Mouse (Mus musculus): ENCODE measurements around the gene Ripor2.

The Ripor2 gene

GRCm38 (mm10) chr13:24620439-24620838 lies 38.5 kb downstream of the Ripor2 start:
- DNase-seq: no peak

GRCm38 (mm10) chr13:24623631-24624030 lies 41.6 kb downstream of the Ripor2 start:
- no peak for DNase-seq

- DNase-seq: no peak
Observed at GRCm38 (mm10) chr13:24625071-24625470, 43.1 kb downstream of the Ripor2 start.

- DNase-seq: no peak
Observed at GRCm38 (mm10) chr13:24626698-24627436, 44.9 kb downstream of the Ripor2 start.

GRCm38 (mm10) chr13:24628192-24628591 lies 46.2 kb downstream of the Ripor2 start:
- DNase-seq: no peak

- DNase-seq: no peak
Observed at GRCm38 (mm10) chr13:24629073-24629621, 47.2 kb downstream of the Ripor2 start.

GRCm38 (mm10) chr13:24630364-24630763 lies 48.4 kb downstream of the Ripor2 start:
- no peak for DNase-seq

- no peak for DNase-seq
Observed at GRCm38 (mm10) chr13:24632988-24633577, 51.1 kb downstream of the Ripor2 start.

GRCm38 (mm10) chr13:24634346-24635120 lies 52.5 kb downstream of the Ripor2 start:
- no peak for DNase-seq

GRCm38 (mm10) chr13:24638371-24639214 lies 56.6 kb downstream of the Ripor2 start:
- DNase-seq: peak; percentile 18 to 28

- DNase-seq: no peak
Observed at GRCm38 (mm10) chr13:24639215-24640165, 57.5 kb downstream of the Ripor2 start.

GRCm38 (mm10) chr13:24640166-24640560 lies 58.2 kb downstream of the Ripor2 start:
- DNase-seq: no peak

- DNase-seq: no peak
Observed at GRCm38 (mm10) chr13:24640836-24641385, 58.9 kb downstream of the Ripor2 start.

GRCm38 (mm10) chr13:24641491-24642430 lies 59.8 kb downstream of the Ripor2 start:
- DNase-seq: no peak

GRCm38 (mm10) chr13:24645146-24645545 lies 63.2 kb downstream of the Ripor2 start:
- no peak for DNase-seq

- DNase-seq: no peak
Observed at GRCm38 (mm10) chr13:24646324-24646723, 64.3 kb downstream of the Ripor2 start.

GRCm38 (mm10) chr13:24647444-24647843 lies 65.5 kb downstream of the Ripor2 start:
- no peak for DNase-seq

GRCm38 (mm10) chr13:24648027-24648426 lies 66.0 kb downstream of the Ripor2 start:
- no peak for DNase-seq

- DNase-seq: no peak
Observed at GRCm38 (mm10) chr13:24648668-24649067, 66.7 kb downstream of the Ripor2 start.

- DNase-seq: no peak
Observed at GRCm38 (mm10) chr13:24649099-24649498, 67.1 kb downstream of the Ripor2 start.

All from cerebellum, postnatal 36 days (tissue).